Mouse (Mus musculus) splenic B cell, adult 2 months (primary cell): Measurements from ENCODE around the gene Krt14.

Source experiments
- DNase-seq: peaks from one replicate; pipeline ENCODE4 v3.0.0-alpha.2; 2011; ENCODE audit warnings: low read depth, low spot score
- H3K27me3 ChIP-seq: 2 replicates; pipeline ENCODE4 v1.6.1; 2012; ENCODE audit warnings: mild to moderate bottlenecking, low read length, moderate library complexity, mixed read lengths; ENCODE audit not compliant: control insufficient read depth, poor library complexity, insufficient read depth, severe bottlenecking
- H3K36me3 ChIP-seq: 2 replicates; pipeline ENCODE4 v1.6.1; 2012; ENCODE audit warnings: mild to moderate bottlenecking, low read length, moderate library complexity, mixed read lengths; ENCODE audit not compliant: control insufficient read depth, poor library complexity, insufficient read depth, severe bottlenecking

Gene Krt14

DNA sequence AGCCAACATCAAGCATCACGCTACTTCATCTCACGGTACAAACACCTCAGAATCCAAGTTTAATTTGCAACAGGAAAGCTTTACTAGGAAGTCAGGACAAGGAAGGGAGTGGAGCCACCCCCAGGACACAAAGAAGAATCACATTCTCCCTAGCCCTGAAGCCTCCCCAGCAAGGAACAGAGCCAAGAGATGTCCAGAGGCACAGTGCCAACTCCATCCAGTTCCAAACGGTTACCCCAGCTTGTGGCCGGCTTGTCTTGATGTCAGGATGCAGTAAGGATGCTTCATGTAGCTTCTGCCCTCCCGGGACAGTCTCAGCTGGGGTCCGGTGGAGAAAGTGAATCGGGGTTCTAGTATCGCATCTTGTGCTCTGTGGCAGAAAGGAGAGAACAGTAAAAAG is 20.6 kb downstream of the Krt14 start:
- Histone ChIP-seq H3K27me3 (no peaks in the 10 kb centered on the region), H3K36me3 (no peaks in the 10 kb centered on the region)
- no peak for DNase-seq

DNA sequence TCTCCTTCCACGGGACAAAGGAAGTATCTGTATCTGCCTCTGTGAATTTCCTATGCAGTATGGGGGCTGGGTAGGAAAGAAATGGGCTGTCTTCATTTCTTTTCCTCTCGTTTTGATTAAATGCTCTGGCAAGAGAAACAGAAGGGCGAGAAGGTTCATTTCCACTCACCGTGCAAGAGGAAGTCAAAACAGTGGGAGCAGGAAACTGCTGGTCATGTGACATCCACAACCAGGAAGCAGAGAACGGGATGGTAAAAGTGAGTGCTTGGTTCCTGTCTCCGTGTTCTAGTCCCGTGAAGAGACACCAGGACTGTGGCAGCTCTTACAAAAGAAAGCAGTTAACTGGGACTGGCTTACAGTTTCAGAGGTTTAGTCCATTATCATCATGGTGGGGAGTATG is 25.6 kb downstream of the Krt14 start:
- no peaks in the 10 kb centered on the region; the same call in 1 of the 2 replicates for H3K27me3 ChIP-seq
- no peak for DNase-seq

GRCm38 (mm10) chr11:100179260-100179659 is 28.1 kb downstream of the Krt14 start:
- Histone ChIP-seq H3K27me3 (no peaks in the 10 kb centered on the region; the same call in 1 of the 2 replicates), H3K36me3 (no peaks in the 10 kb centered on the region)
- DNase-seq = no peak

More for the DNA sequence above, 25.6 kb downstream of the Krt14 start:
- no peaks in the 10 kb centered on the region for H3K36me3 ChIP-seq

DNA sequence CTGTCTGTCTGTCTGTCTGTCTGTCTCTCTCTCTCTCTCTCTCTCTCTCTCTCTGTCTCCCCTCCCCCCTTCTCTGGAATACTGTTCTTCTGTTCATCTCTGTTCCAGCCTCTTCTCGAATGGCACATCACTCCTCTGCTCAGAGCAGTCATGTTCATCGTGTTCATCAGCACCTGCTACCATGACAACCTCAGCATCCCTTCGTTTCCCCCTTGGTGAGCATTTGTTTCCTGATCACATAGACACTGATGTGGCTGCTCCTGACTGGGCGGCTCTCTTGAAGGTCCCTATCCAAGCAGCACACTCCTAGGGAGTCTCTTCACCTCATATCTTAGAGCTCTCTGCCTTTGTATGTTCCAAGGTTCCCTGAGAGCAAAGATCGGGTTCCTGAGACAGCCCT is 29.0 kb downstream of the Krt14 start:
- no peaks in the 10 kb centered on the region for H3K36me3 ChIP-seq
- no peaks in the 10 kb centered on the region; the same call in 1 of the 2 replicates for H3K27me3 ChIP-seq
- DNase-seq = no peak

DNA sequence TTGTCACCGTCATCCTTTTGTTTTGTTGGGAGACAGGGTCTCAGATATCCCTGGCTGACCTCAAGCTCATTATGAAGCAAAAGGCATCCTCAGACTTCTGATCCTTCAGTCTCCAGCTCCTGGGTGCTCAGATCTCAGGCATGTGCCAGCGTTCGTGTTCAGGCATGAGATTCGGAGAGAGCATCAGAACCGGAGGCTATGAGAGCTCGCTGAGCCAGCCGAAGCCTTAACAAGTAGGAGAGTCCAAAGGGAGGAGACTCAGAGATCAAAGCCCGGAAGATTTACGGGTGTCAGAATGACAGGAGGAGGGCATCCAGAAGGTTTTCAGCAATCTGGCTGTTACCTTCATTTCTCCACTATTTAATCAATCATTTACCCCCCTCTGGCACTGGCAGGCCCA is 30.6 kb downstream of the Krt14 start:
- Histone ChIP-seq H3K27me3 (no peaks in the 10 kb centered on the region; the same call in 1 of the 2 replicates), H3K36me3 (no peaks in the 10 kb centered on the region)
- no peak for DNase-seq

DNA sequence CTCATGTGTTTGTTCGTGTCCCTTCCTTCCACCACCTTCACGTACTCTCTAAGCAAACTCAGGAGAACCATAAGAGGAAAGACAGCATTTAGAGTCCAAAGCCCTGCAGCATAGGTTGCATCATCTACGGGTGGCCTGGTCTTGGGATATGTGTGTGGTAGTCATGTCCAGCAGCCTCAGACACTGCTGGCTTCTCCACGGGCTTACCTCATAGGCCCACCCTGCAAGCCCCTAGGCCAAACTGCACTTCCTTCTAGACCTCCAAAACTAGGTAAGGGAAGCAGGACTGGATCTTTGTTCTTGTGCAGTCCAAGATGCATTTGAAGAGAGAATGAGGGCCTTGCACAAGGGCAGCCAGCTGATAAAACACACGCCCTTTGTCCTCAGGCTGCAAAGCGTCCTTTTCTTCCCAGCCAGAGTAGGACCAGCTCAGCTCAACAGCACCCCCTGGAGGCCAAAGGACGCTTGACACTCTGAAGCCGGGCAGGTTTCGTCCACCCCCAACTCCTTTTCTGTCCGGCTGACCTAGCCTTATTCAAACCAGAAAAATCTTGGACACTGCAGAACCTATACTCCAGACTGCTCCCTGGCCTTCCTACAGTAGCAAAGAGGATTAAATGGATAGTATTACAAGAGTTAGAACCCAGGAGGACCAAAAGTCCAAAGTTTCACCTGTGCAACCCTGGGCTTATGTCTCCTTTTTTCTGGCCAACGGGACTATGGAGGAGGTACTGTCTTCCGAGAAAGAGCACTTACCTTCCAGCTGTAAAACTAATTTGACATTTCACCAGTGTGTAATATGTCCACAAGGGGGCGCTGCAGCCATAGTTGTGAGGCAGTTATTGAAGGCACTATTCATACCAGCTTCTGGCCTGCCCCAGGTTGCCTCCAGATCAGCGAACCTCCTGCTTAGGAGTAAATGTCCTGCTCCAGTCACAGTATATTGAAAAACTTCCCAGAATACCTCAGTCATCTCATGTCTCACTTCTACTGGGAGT is 38.3 kb downstream of the Krt14 start:
- DNase-seq = peak; percentile 39
- no peaks in the 10 kb centered on the region for H3K36me3 ChIP-seq
- H3K27me3 ChIP-seq = no peaks in the 10 kb centered on the region

DNA sequence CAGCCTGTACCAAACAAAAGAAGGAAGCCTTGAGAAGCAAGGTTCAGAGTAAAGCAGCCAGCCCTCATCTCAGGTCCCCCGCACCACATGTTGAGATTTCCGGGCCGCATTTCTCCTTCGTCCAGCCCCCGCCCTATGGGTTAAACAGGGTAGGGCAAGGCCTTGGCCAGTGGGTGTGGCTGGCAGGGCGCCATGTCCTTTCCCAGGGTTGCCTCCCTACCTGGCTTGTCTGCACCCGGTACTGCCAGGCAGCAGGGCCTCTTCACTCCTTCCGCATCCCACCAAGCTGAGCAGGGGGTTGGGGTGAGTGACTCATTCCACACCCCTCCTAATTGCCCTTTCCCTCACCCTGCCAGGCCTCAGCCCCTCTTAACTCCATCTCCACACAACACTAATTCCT is 39.3 kb downstream of the Krt14 start:
- no peak for DNase-seq
- no peaks in the 10 kb centered on the region for H3K36me3 ChIP-seq
- H3K27me3 ChIP-seq = no peaks in the 10 kb centered on the region

DNA sequence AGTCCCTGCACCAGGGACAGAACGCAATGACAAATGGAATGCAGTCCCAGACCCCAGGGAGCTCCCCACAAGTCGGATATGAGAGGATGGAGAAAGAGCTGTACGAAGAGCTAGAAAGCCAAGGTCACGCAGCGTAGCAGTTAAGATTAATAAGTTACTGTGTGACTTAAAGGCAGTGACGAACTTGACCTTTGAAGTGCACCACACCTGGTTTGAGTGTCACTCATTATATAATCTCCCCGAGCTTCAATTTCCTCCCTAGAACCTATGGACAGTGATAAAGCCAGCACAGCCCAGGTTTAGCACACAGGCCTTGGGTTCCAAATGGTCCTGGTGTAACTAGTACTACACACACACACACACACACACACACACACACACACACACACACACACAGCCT is 43.0 kb downstream of the Krt14 start:
- no peak for DNase-seq
- H3K36me3 ChIP-seq = no peaks in the 10 kb centered on the region

DNA sequence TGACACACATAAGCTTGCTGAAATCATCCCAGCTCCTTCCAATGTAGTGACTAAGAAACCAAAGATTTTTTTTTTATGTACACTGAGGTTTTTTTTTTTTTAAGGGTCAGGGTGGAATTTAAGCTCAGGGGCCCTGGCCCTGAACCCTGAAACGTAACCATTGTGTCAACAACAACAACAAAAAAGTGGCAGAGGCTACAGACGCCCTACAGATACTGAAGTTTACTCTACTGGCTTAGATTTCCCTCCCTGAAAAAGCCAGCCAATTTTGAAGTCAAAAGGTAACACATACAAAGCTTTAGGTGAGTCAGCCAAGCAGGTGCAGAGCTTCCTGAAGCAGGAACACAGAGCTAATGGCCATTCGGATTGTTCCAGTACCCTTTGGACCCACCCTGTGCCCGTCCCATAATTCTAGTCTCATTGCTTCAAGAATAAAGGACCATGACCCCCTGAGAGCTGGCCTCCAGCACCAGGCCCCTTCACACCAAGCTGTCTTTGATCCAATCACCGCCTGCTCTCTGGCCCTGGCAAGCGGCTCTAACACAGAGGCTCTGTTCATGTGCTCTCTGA is 49.4 kb downstream of the Krt14 start:
- no peaks in the 10 kb centered on the region for H3K36me3 ChIP-seq
- DNase-seq = no peak

More for the DNA sequence above, 43.0 kb downstream of the Krt14 start:
- no peaks in the 10 kb centered on the region for H3K27me3 ChIP-seq

GRCm38 (mm10) chr11:100157331-100157730 is 50.0 kb downstream of the Krt14 start:
- Histone ChIP-seq H3K27me3 (no peaks in the 10 kb centered on the region), H3K36me3 (no peaks in the 10 kb centered on the region)
- DNase-seq = no peak

More for the DNA sequence above, 49.4 kb downstream of the Krt14 start:
- H3K27me3 ChIP-seq = no peaks in the 10 kb centered on the region

DNA sequence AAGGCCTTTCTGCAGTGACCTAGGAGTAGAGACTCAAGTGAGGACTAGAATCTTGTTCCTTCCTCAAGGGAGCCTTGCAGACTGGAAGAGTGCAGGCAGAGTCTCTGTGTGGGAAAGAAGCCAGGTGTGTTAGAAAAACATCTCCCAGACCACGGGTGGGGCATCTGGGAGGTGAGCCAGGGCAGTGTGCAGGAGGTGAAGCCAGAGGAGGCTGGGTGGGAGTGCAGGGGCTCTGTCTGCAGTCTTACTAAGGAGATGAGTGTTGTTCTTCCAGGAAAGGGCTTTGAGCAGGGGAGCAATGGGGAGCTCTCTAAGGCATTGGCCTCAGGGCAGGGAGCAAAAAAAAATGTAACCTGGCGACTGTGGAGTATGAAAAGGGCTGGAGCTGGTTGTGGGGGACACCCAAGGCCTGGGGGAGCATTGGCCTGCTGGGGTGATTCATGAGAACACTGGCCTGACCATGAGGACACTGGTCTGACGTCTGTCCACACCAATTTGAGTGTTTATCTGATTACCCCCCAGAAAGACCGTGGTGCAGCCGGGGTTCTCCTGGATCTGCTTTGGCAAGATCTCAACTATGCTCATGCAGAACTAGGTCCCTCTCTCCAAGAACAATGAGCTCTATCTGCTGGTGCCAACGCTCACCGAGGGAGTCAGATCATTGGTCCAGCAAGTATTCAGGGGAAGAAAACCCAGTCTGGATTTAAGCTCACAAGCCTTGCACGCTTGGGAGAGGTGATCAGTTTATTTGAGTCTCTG is 51.7 kb downstream of the Krt14 start:
- no peak for DNase-seq

More for the DNA sequence above, 51.7 kb downstream of the Krt14 start:
- H3K36me3 ChIP-seq = no peaks in the 10 kb centered on the region
- no peaks in the 10 kb centered on the region for H3K27me3 ChIP-seq
